Mouse (Mus musculus): ENCODE data around the gene Lypd8.

GRCm38 (mm10) chr11:58329906-58330275, 49.0 kb upstream of the Lypd8 start:
- TF ChIP-seq CTCF (IDR thresholded peaks at IDR 0.05; ENCODE audit: insufficient read depth, low read depth, low read length) (no peak), POLR2A (IDR thresholded peaks at IDR 0.05; ENCODE audit: insufficient read depth, low read depth, low read length) (no peak; the same call in 1 of the 2 replicates)
